7 mouse cellular contexts compared by ENCODE assay signal in genomic region chr9:31278651-31279050, GRCm38 (mm10). TPM values are rescaled to one million over a fixed set of nuclear protein-coding genes. Genes with fewer than 3 reads are reported as not detected.
DNase-seq lines count a peak whose midpoint lies in the region; ATAC-seq and TF ChIP-seq lines count a peak whose summit lies in the region.

No protein-coding gene starts in this region.

- no peak overlapping the region for H3K4me2 ChIP-seq in liver, postnatal 0 days (ENCODE audit: low read depth, low read length)

- H3K36me3 ChIP-seq in liver, postnatal 0 days (replicated peaks; ENCODE audit: insufficient read depth, low read length), result no peaks in the 10 kb centered on the region

- WGBS in liver, postnatal 0 days (ENCODE audit: insufficient replicate concordance), result 81% methylated on average over 7 of the region's 7 CpGs

- DNase-seq in kidney, adult 9 months, result peak; percentile 28
- DNase-seq in kidney, postnatal 4 days, result no peak
- peak; percentile 67 for DNase-seq in adrenal gland, adult 2 months
- DNase-seq in liver, postnatal 0 days, result no peak
- DNase-seq in right cerebral cortex, postnatal 14 days, result no peak
- no peak for DNase-seq in yolk sac, embryonic 10.5 days (ENCODE audit: low spot score)

- no peak overlapping the region for H3K9ac ChIP-seq in liver, postnatal 0 days (replicated peaks)

- TF ChIP-seq EP300 in liver, postnatal 0 days (IDR thresholded peaks at IDR 0.05; ENCODE audit: low read depth), result no peak

- ATAC-seq in liver, postnatal 0 days, result no peak

- peaks cover 16% of the 10 kb centered on the region; the same call in 1 of the 2 replicates for H3K4me1 ChIP-seq in brown adipose tissue, adult 24 weeks (ENCODE audit: control insufficient read depth, insufficient read depth, insufficient read length, low read length)
- peaks cover 23% of the 10 kb centered on the region for H3K4me1 ChIP-seq in liver, postnatal 0 days (ENCODE audit: insufficient read depth)

- H3K4me3 ChIP-seq in brown adipose tissue, adult 24 weeks (ENCODE audit: insufficient read depth, low read depth, low read length), result no peak overlapping the region
- H3K4me3 ChIP-seq in liver, postnatal 0 days (ENCODE audit: low read depth, low read length), result no peak overlapping the region

- H3K27ac ChIP-seq in brown adipose tissue, adult 24 weeks (replicated peaks; ENCODE audit: low read depth, low read length), result peak overlapping the region; percentile 94
- H3K27ac ChIP-seq in liver, postnatal 0 days (ENCODE audit: low read depth), result peak overlapping the region; percentile 99

- TF ChIP-seq CTCF in liver, postnatal 0 days (IDR thresholded peaks at IDR 0.05; ENCODE audit: low read depth), result no peak

- H3K9me3 ChIP-seq in liver, postnatal 0 days (ENCODE audit: low read length), result no peaks in the 10 kb centered on the region

- H3K27me3 ChIP-seq in liver, postnatal 0 days (ENCODE audit: insufficient read depth, low read length), result no peaks in the 10 kb centered on the region

RNA-seq across cellular contexts. Expression of gene Prdm10, which starts 1.7 kb away (rescaled TPM):
- total RNA-seq in adrenal gland, adult 2 months (2021), result 10 to 100 TPM in 1 of 2 experiments, 1 to 10 TPM in 1; 8.4 to 11.3 TPM
- 6.8 and 8.6 TPM in 2 replicates for polyA plus RNA-seq in adrenal gland, adult 2 months (2012; rRNA removed)
- 1.7 and 2.3 TPM in 2 replicates for polyA plus RNA-seq in brown adipose tissue, adult 24 weeks (2012; ENCODE audit: insufficient read depth, insufficient read length, missing spikeins)
- 1.3 and 1.5 TPM in 2 replicates for polyA plus RNA-seq in liver, postnatal 0 days (2015; fragmentation: Nextera tagmentation; extraction: Ambion mirVana)

Comparison
In these comparisons a context has a peak if more than half of its experiments do, and no peak if none do; other contexts are left out.
1. DNase-seq: peak in kidney, adult 9 months (single experiment) and adrenal gland, adult 2 months (single experiment); none in kidney, postnatal 4 days (0 of 2), liver, postnatal 0 days (single experiment), right cerebral cortex, postnatal 14 days (single experiment) and yolk sac, embryonic 10.5 days (single experiment).